ENCODE assay signal across 9 mouse cellular contexts in genomic region chr2:161498449-161499096, GRCm38 (mm10).
DNase-seq lines count a peak whose midpoint lies in the region; ATAC-seq lines count a peak whose summit lies in the region.
"Had no signal": no experiment of that assay in that cellular context is flagged by ENCODE, and none has a peak within 500 bp of the region (broad histone marks: within the 10 kb centered on the region; RNA-seq: fewer than 3 reads in every experiment).

No protein-coding gene starts in this region.

- no peaks in the 10 kb centered on the region for H3K27me3 ChIP-seq in limb, embryonic 12.5 days

- no peak overlapping the region for H3K27ac ChIP-seq in limb, embryonic 12.5 days

- 21% methylated on average over 13 of the region's 13 CpGs for WGBS in limb, embryonic 12.5 days

- H3K9ac ChIP-seq in limb, embryonic 12.5 days (replicated peaks): 0 out of 2 replicates have a peak overlapping the region, but pooled peaks have one; percentile 27

- no peaks in the 10 kb centered on the region for H3K9me3 ChIP-seq in limb, embryonic 12.5 days

- peak overlapping the region; percentile 66 for H3K4me2 ChIP-seq in limb, embryonic 12.5 days

- H3K4me3 ChIP-seq in limb, embryonic 12.5 days (replicated peaks): peak overlapping the region; percentile 34

- peaks cover 8% of the 10 kb centered on the region for H3K4me1 ChIP-seq in limb, embryonic 12.5 days (replicated peaks)

- no peaks in the 10 kb centered on the region for H3K36me3 ChIP-seq in limb, embryonic 12.5 days

- DNase-seq in cerebellum, postnatal 25 days: peak; percentile 46 to 51
- DNase-seq in cerebellum, postnatal 4 days (ENCODE audit: low spot score in 2 of 2): no peak
- peak; percentile 23 to 24 for DNase-seq in right cerebral cortex, postnatal 10 days (ENCODE audit: low spot score in 2 of 2)
- DNase-seq in right cerebral cortex, adult 18-20 months: no peak
- DNase-seq in thymus, postnatal 25 days: no peak
- DNase-seq in layer of hippocampus, postnatal 36 days: no peak
- DNase-seq: kidney, adult 9 months had no signal

- no peak for ATAC-seq in limb, embryonic 12.5 days (ENCODE audit: insufficient number of reproducible peaks, insufficient read depth, low FRiP score, low TSS enrichment, low read depth)
- ATAC-seq in erythroblast, adult 5-6 weeks (replicated peaks; ENCODE audit: low FRiP score, poor library complexity, severe bottlenecking): no peak

Comparison
In these comparisons a context has a peak if more than half of its experiments do, and no peak if none do; other contexts are left out.
1. DNase-seq: peak in cerebellum, postnatal 25 days (2 of 2) and right cerebral cortex, postnatal 10 days (2 of 2); none in cerebellum, postnatal 4 days (0 of 2), right cerebral cortex, adult 18-20 months (single experiment), thymus, postnatal 25 days (single experiment) and layer of hippocampus, postnatal 36 days (0 of 2).